Mouse (Mus musculus) embryonic fibroblast, embryonic 13.5 days (primary cell): ENCODE measurements around the gene Zdhhc14. TPM values are rescaled to one million over a fixed set of nuclear protein-coding genes. Genes with fewer than 3 reads are reported as not detected.

Experiments used
- H3K27ac ChIP-seq: 2 replicates; pipeline ENCODE4 v1.5.1; 2012; ENCODE audit warnings: low read length, control low read depth, inconsistent platforms; ENCODE audit not compliant: insufficient read depth
- H3K4me1 ChIP-seq: 2 replicates; pipeline ENCODE4 v1.6.1; 2011; ENCODE audit warnings: low read length; ENCODE audit not compliant: control insufficient read depth, insufficient read depth
- H3K4me3 ChIP-seq: 2 replicates; pipeline ENCODE4 v1.5.1; 2011; ENCODE audit warnings: mild to moderate bottlenecking, control low read depth, low read length; ENCODE audit not compliant: insufficient read depth
- CTCF ChIP-seq: IDR thresholded peaks from 2 replicates; pipeline ENCODE4 v1.5.1; 2011; ENCODE audit warnings: mild to moderate bottlenecking, control low read depth, low read length, moderate library complexity, borderline replicate concordance; ENCODE audit not compliant: insufficient read depth
- POLR2A ChIP-seq: IDR thresholded peaks from 2 replicates; pipeline ENCODE4 v1.6.1; 2011; ENCODE audit warnings: low read depth, mild to moderate bottlenecking, control low read depth, low read length, moderate library complexity
- polyA plus RNA-seq: library from polyadenylated mRNA; stranded (reverse); fragments of >200 nt; gene quantifications from 2 replicates; pipeline ENCODE4 v1.2.4, GENCODE M21; 2011; ENCODE audit warnings: low read depth; ENCODE audit not compliant: missing spikeins, insufficient read length

Zdhhc14 gene
- polyA plus RNA-seq, 1 experiment, result 2.2 TPM

DNA sequence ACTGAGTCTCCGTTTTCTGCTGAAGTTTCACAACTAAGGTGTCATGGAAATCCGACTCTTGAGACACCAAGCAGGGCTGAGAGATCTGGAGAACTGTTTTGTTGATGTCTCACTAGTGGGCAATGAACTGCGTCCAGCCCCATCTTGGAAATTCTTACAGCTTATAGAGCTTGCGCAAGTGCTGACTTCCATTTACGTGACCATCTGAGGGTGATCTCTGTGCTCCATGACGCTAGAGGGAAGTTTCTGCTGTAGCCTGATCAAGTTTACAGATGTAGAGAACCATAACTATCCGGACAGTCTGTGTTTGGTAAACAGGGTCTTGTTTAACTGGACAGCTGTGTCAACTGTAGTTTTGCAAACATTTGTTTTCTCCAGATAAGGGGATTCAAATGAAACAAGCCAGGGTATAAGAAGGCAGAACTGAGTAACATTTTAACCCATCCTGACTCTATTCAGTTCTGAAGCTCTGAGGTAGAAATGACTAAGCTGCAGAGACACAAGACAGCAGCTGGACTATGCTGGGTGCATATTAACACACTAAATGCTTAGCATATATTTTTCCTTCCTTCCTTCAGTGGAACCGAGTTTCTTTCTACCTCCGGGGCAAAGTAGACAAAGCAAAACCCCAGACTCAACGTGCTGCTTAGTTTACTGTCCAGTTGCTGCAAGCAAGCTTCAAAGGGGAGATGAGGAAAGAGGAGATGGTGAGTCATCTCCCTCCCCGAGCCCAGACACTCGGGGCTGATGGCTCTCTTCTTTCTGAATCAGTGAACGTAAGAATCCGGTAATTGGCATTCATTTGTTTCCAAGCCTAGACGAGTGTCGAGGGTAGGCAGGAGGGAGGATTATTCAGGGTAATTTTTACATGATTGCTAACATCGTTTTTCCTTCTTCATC lies 77.0 kb downstream of the Zdhhc14 start:
- H3K4me3 ChIP-seq, result no peak overlapping the region
- H3K27ac ChIP-seq, result no peak overlapping the region

DNA sequence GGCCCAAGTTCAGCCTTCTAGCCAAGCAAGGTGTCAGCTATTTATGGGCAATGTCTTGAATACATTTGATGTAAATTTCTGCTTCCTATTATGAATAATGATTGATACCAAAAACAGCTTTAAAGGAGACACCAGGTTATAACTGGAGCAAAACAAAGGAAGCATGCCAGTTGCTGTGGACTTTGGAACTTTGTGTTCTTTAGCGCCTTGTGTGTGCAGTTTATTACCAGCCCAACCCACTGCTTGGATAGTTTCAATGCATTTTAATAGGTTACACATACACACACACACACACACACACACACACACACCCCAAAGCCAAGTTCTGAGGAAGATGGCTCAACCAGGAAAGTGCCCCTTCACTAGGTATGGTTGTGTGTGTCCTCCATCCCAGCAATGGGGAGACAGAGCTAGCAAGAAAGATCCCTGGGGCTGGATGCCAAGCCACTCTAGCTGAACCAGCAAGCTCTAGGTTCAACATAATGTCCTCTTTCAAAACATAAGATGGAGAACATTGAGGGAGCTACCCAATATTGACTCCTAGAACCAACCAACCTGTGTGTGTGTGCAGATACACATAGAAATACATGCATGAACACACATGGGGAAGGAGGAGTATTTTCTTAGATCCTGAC lies 79.9 kb downstream of the Zdhhc14 start:
- TF ChIP-seq CTCF (no peak), POLR2A (no peak)
- no peak overlapping the region for H3K4me3 ChIP-seq
- H3K27ac ChIP-seq, result no peak overlapping the region

More for the DNA sequence above, 77.0 kb downstream of the Zdhhc14 start:
- no peaks in the 10 kb centered on the region; the same call in none of the 2 replicates for H3K4me1 ChIP-seq
- TF ChIP-seq CTCF (no peak), POLR2A (no peak)

DNA sequence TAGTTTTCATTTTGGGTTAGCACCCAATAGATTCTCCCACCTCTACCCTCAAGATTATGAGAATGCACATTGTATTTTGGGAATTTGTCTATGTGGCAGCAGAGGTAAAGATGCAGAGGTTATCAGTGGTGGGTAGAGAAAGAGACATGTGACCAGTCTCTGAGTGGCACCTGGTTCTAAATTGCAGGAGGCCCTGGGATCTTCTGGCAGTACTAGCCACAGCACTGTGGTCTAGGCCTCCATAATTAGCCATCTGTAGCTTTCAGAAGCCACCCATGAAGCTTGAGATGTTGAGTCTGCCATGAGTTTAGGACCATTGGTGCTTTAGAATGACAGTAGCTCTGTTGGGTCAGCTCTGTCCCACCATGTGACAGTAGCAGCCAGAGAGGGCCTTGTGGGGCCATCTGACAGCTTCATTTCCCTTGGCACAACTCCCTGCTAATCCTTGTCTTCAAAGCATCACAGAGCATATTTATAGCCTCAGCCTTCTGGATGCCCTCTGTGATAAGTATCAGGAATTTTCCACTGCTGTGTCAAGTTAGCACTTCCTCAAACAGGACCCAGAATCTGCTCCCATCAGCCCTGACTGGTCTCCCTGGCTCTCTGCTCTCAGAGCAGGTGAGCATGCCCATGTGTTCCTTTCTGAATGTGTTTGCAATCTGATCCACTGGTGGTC lies 80.5 kb downstream of the Zdhhc14 start:
- H3K4me1 ChIP-seq, result peaks cover 4% of the 10 kb centered on the region
- TF ChIP-seq POLR2A (no peak), CTCF (no peak)

More for the DNA sequence above, 79.9 kb downstream of the Zdhhc14 start:
- peaks cover 4% of the 10 kb centered on the region for H3K4me1 ChIP-seq

DNA sequence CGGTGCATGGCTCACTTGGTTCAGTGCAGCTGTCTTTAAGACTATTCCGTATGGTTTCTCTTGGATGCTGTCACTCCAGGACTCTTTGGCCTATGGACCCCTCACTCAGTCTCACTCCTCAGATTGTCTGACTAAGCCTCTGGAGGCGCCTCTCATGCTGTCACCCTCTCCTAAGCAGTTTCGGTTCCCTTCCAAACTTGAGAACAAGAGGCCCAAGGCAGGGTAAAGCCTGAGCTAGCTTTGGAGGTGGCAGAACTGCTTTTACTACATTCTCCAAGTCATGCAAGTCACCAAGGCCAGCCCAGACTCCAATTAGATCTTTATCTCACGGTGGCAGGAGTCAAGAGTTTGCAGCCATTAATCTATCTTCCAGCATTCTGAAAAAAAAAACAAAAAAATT lies 82.3 kb downstream of the Zdhhc14 start:
- H3K4me3 ChIP-seq, result no peak overlapping the region
- H3K27ac ChIP-seq, result no peak overlapping the region
- peaks cover 4% of the 10 kb centered on the region; the same call in 1 of the 2 replicates for H3K4me1 ChIP-seq
- TF ChIP-seq CTCF (no peak), POLR2A (no peak)

More for the DNA sequence above, 80.5 kb downstream of the Zdhhc14 start:
- Histone ChIP-seq H3K27ac (no peak overlapping the region), H3K4me3 (no peak overlapping the region)

DNA sequence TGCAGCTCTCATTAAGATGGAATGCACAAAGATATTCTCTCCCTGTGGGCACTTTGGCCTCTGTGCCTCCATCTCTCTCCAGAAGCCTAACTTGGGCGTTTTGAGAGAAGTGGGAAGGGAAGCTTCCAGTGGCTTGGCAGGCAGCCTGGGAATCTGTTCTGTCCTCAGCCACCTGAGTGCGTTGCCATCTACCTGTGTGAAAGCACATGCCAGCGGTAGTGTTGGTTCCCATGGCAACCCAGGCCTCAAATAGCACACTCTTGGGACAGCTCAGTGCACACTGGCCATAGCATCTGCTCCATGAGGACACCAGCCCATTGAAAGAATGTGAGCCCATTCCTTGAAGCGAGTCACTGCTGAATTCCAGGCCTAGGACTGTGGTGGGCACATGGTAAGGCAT lies 83.2 kb downstream of the Zdhhc14 start:
- Histone ChIP-seq H3K27ac (no peak overlapping the region), H3K4me1 (peaks cover 4% of the 10 kb centered on the region; the same call in 1 of the 2 replicates), H3K4me3 (no peak overlapping the region)
- TF ChIP-seq CTCF, result no peak
- no peak for TF ChIP-seq POLR2A

DNA sequence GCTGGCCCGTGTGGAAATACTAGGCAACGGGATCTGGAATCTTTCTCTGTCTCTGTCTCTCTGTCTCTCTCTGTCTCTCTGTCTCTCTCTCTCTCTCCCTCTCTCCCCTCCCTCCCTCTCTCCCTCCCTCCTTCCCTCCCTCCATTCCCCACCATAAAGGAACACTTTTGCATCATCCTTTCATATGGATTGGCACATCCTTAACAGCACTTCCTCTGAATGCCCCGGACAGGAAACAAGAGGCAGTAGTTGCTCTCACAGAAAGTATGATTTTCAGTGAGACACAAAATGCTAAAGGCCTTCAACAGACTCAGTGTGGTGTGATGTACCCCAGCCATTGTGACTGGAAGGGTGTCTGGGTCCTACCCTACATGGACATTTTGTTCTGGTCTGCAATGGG lies 89.9 kb downstream of the Zdhhc14 start:
- H3K4me3 ChIP-seq, result no peak overlapping the region
- no peak overlapping the region for H3K27ac ChIP-seq
- H3K4me1 ChIP-seq, result no peaks in the 10 kb centered on the region
- TF ChIP-seq CTCF (no peak), POLR2A (no peak)

DNA sequence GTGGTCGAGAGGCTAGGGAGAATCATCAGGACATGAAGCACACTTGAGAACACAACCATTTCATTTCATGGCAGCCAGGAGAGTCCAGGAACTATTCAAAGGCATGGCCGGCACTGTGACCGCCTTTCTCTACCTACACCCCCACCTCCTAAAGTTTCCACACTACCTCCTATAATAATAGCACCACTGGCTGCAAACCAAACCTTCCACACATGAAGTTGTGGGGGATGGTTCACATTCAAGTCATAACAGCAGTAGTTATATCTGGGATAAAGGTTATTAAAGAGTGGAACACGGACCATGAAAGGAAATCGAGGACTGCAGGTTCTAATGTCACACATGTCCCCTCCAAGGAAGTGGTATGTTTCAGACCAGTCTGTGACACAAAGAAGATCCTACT lies 90.6 kb downstream of the Zdhhc14 start:
- no peak for TF ChIP-seq POLR2A
- no peak for TF ChIP-seq CTCF
- H3K4me1 ChIP-seq, result no peaks in the 10 kb centered on the region
- no peak overlapping the region for H3K4me3 ChIP-seq
- no peak overlapping the region for H3K27ac ChIP-seq

DNA sequence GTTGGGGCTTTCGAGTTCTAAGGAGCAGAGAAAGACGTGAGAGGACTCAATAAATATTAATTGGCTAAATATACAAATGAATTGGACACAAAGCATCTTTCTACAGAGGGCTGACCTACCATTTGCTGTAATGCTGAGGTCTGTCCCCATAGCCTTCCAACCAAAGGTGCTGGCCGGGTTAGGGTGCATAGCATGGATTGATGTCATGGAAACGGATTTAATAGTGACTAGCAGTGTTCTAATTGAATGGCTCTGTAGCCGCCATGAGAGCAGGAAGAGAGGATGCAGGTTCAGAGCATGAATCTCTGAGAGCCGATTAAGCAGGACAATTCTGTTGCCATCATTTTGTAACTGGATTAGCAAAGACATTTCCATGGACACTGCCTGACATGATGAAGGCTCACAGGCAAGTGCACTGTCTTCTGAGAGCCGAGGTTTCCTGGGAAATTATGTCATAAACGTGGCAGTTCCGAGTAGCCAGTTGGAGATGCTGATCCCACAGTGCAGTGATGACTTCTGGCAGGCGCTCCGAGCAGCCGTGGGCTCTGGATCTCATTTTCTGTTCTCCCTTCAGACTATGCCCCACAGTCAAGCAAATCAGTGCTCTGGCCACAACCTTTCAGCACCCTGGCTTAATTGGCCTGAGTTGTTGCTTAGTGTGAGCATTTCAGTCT lies 91.3 kb downstream of the Zdhhc14 start:
- H3K4me3 ChIP-seq, result no peak overlapping the region
- TF ChIP-seq CTCF (no peak), POLR2A (no peak)
- H3K27ac ChIP-seq, result no peak overlapping the region

DNA sequence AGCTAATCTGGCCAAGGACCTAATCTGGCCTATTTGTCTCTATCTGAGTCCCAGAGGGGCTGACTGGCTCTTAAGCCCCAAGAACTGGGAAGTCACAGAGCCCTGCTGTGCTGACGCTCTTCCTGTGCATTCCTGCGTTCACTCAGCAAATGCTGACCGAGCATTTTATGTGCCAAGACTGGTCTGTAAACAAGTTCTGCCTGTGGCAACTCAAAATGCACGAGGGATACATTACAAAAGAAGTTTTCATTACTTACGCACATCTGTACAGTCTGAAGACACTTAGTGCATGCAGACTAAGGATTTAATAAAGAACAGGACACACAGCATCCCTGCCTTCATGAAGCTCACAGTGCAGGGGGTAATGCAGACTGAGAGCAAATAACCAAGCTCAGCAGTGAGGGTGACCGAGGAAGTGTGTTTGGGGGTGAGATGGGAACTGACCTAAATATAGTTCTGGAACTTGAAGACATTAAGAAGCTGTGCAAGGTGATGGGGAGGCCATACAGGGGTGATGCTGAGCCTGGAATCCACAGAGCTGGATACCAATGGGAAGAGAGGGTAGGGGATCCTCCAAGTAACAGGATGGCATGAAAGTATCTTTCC lies 99.3 kb downstream of the Zdhhc14 start:
- no peak for TF ChIP-seq CTCF
- TF ChIP-seq POLR2A, result no peak
- H3K4me1 ChIP-seq, result no peaks in the 10 kb centered on the region
- H3K4me3 ChIP-seq, result no peak overlapping the region
- no peak overlapping the region for H3K27ac ChIP-seq

More for the DNA sequence above, 91.3 kb downstream of the Zdhhc14 start:
- no peaks in the 10 kb centered on the region for H3K4me1 ChIP-seq
